Mouse (Mus musculus): Measurements from ENCODE around the gene Exoc7. TPM values are rescaled to one million over a fixed set of nuclear protein-coding genes. Genes with fewer than 3 reads are reported as not detected.
"Not testable (repeated sequence)": the region's sequence is repeated elsewhere in the genome, so short reads cannot be mapped to it uniquely, and the experiment has no call there.

Exoc7 gene
- polyA plus RNA-seq, 1 experiment from 2014 or later: 47.8 TPM

DNA sequence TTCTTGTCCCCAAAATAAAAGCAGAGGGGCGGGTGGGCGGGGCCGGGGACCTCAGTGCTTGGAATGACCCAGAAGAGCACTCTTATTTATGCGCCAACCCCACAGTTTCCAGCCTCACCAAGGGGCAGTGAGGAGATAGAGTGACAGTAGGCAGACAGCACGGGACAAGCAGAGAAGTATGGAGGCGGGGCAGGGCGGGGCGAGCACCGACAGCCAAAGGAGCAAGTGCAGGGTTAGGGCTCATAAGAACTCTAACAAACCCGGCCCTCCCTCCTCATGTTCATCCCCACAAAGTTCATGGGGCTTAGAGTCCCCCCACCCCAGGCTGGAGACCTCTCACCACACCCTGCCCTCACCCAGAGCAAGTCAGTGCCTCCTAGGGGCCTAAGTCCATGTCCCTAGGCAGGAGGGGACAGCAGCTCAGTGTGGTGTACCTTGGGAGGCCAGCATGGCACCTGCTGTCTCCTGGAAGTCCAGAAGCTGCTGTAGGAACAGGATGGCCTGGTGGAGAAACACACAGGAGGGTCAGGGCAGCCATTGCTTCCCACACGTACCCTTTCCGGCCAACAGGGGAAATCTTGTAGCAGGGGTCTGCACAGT lies 13.4 kb downstream of the Exoc7 start:
- H3K4me1 ChIP-seq (replicated peaks): peaks cover 15% of the 10 kb centered on the region
- peak overlapping the region; percentile 13; the same call in 1 of the 2 replicates for H3K9ac ChIP-seq
- no peak for ATAC-seq (ENCODE audit: insufficient number of reproducible peaks, low FRiP score)
- no peaks in the 10 kb centered on the region for H3K27me3 ChIP-seq (replicated peaks)
- H3K4me2 ChIP-seq: no peak overlapping the region
- no peak overlapping the region for H3K4me3 ChIP-seq
- no peaks in the 10 kb centered on the region for H3K9me3 ChIP-seq (replicated peaks)
- no peak overlapping the region for H3K27ac ChIP-seq (ENCODE audit: poor library complexity, severe bottlenecking)
- WGBS: 81% methylated on average over 12 of the region's 12 CpGs
- peaks cover 84% of the 10 kb centered on the region for H3K36me3 ChIP-seq

DNA sequence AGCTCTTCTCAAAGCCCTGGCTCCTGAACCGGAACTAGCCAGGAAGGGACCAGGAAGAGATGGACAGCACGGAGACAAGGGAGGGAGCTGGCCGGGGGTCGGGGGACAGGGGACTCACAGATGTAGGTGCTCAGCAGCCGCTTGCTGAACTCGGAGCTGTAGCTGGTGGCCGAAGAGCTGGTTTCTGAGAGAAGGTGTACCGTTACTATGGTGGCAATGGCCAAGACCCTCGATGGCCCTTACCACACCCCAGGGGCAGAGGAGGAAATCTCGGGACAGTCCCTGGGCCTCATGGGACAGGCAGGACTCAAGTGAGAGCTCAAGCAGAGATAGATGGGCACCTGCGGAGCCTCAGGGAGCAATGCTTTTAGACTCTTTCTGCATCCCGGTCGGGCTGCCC lies 14.6 kb downstream of the Exoc7 start:
- Histone ChIP-seq H3K9me3 (replicated peaks) (no peaks in the 10 kb centered on the region), H3K36me3 (peaks cover 82% of the 10 kb centered on the region), H3K9ac (no peak overlapping the region), H3K4me1 (replicated peaks) (peaks cover 21% of the 10 kb centered on the region), H3K4me2 (no peak overlapping the region), H3K4me3 (no peak overlapping the region), H3K27me3 (replicated peaks) (no peaks in the 10 kb centered on the region), H3K27ac (ENCODE audit: poor library complexity, severe bottlenecking) (no peak overlapping the region)
- ATAC-seq (ENCODE audit: insufficient number of reproducible peaks, low FRiP score): no peak
- 87% methylated on average over 13 of the region's 13 CpGs for WGBS

GRCm38 (mm10) chr11:116290556-116290955 lies 16.5 kb downstream of the Exoc7 start:
- Histone ChIP-seq H3K4me1 (replicated peaks) (peaks cover 17% of the 10 kb centered on the region), H3K4me2 (no peak overlapping the region), H3K9ac (no peak overlapping the region), H3K9me3 (replicated peaks) (no peaks in the 10 kb centered on the region), H3K4me3 (no peak overlapping the region), H3K36me3 (peaks cover 65% of the 10 kb centered on the region), H3K27ac (ENCODE audit: poor library complexity, severe bottlenecking) (no peak overlapping the region), H3K27me3 (replicated peaks) (peaks cover 7% of the 10 kb centered on the region; the same call in 1 of the 2 replicates)
- 57% methylated on average over 8 of the region's 8 CpGs for WGBS
- ATAC-seq (ENCODE audit: insufficient number of reproducible peaks, low FRiP score): no peak

DNA sequence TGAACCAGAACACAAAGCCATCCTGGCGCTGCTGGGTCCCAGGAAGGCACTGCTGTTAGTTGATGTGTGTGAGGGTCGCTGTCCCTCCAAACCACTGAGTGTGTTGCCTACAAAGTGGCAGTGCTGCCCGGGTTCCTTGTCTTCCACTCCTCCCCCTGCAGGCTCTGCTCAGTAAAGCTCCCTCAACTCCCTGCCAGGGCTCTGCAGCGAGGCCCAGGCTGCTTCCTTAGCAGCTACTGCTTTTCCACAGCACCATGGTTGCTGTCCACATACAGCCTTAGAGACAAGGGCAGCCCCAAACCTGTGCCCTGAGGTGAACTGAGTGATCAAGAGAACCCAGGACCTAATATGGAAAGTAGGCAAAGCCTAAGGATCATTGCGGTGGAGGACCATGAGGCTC lies 19.7 kb downstream of the Exoc7 start:
- Histone ChIP-seq H3K36me3 (peaks cover 38% of the 10 kb centered on the region), H3K9ac (no peak overlapping the region), H3K4me2 (no peak overlapping the region), H3K9me3 (replicated peaks) (0 out of 2 replicates have a peak, but pooled peaks cover 5% of the 10 kb centered on the region), H3K27me3 (replicated peaks) (peaks cover 39% of the 10 kb centered on the region), H3K4me3 (no peak overlapping the region), H3K27ac (ENCODE audit: poor library complexity, severe bottlenecking) (no peak overlapping the region), H3K4me1 (replicated peaks) (peaks cover 25% of the 10 kb centered on the region)
- ATAC-seq (ENCODE audit: insufficient number of reproducible peaks, low FRiP score): no peak
- 75% methylated on average over 5 of the region's 5 CpGs for WGBS

DNA sequence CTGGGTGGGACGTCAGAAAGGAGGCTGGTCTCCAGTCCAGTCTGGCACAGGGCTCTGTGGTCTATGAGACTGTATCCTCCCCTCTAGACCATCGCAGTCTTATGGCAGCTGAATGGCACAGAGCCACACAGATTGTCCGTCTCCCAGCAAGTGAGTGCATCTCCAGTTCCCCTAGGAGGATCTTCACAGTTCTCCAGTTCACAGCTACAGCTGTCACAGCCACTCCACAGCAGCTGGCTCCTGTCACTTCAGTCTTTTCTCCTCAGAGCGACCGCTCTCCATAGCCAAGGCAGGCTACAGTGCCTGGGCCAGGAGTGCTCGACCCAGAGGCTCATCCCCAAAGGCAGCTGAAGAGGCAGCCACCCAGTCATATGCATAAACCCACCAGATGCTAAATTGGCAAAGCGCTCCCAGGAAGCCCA lies 21.3 kb downstream of the Exoc7 start:
- no peak for ATAC-seq (ENCODE audit: insufficient number of reproducible peaks, low FRiP score)
- Histone ChIP-seq H3K27me3 (replicated peaks) (peaks cover 54% of the 10 kb centered on the region), H3K4me3 (no peak overlapping the region)

DNA sequence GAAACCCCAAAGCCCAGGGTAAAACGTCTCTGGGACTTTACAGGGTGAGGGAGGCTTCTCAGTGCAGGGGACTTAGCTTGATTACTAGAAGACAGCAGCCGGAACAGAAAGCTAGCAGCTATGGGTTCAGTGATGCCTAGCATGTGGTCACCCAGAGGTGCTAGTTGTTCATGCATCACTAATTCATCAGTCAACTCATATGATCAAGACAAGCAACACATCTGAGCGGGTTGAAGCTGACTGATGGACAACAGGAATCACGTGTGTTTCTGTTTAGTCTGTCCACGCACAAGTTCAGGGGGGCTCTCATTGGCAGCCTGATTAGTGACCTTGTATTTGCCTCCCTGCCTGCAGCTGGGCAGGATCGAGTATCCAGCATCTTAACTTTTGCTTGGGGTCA lies 23.1 kb downstream of the Exoc7 start:
- Histone ChIP-seq H3K27ac (ENCODE audit: poor library complexity, severe bottlenecking) (no peak overlapping the region), H3K4me2 (no peak overlapping the region), H3K4me1 (replicated peaks) (peaks cover 23% of the 10 kb centered on the region), H3K9me3 (replicated peaks) (0 out of 2 replicates have a peak, but pooled peaks cover 5% of the 10 kb centered on the region), H3K27me3 (replicated peaks) (peaks cover 67% of the 10 kb centered on the region), H3K36me3 (peaks cover 14% of the 10 kb centered on the region), H3K4me3 (no peak overlapping the region), H3K9ac (no peak overlapping the region)
- ATAC-seq (ENCODE audit: insufficient number of reproducible peaks, low FRiP score): no peak
- 55% methylated on average over 6 of the region's 6 CpGs for WGBS

More for the DNA sequence above, 21.3 kb downstream of the Exoc7 start:
- Histone ChIP-seq H3K4me2 (no peak overlapping the region), H3K9me3 (replicated peaks) (0 out of 2 replicates have a peak, but pooled peaks cover 5% of the 10 kb centered on the region), H3K4me1 (replicated peaks) (peaks cover 32% of the 10 kb centered on the region), H3K27ac (ENCODE audit: poor library complexity, severe bottlenecking) (no peak overlapping the region), H3K9ac (no peak overlapping the region), H3K36me3 (peaks cover 27% of the 10 kb centered on the region)
- WGBS: 66% methylated on average over 7 of the region's 7 CpGs

DNA sequence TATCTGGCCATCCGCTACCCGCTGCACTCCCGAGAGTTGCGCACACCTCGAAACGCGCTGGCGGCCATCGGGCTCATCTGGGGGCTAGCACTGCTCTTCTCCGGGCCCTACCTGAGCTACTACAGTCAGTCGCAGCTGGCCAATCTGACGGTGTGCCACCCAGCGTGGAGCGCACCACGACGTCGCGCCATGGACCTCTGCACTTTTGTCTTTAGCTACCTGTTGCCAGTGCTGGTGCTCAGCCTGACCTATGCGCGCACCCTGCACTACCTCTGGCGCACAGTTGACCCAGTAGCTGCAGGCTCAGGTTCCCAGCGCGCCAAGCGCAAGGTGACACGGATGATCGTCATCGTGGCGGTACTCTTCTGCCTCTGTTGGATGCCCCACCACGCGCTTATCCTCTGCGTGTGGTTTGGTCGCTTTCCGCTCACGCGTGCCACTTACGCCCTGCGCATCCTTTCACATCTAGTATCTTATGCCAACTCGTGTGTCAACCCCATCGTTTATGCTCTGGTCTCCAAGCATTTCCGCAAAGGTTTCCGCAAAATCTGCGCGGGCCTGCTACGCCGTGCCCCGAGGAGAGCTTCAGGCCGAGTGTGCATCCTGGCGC lies 24.0 kb downstream of the Exoc7 start:
- Histone ChIP-seq H3K4me1 (replicated peaks) (peaks cover 20% of the 10 kb centered on the region), H3K36me3 (peaks cover 5% of the 10 kb centered on the region), H3K9ac (no peak overlapping the region), H3K27me3 (replicated peaks) (peaks cover 67% of the 10 kb centered on the region), H3K4me3 (peak overlapping the region; percentile 3; the same call in 1 of the 2 replicates), H3K9me3 (replicated peaks) (0 out of 2 replicates have a peak, but pooled peaks cover 5% of the 10 kb centered on the region), H3K4me2 (peak overlapping the region; percentile 7; the same call in 1 of the 2 replicates), H3K27ac (ENCODE audit: poor library complexity, severe bottlenecking) (no peak overlapping the region)
- WGBS: 10% methylated on average over 48 of the region's 48 CpGs
- no peak for ATAC-seq (ENCODE audit: insufficient number of reproducible peaks, low FRiP score)

- Histone ChIP-seq H3K9ac (no peak overlapping the region), H3K4me3 (peak overlapping the region; percentile 39), H3K27ac (ENCODE audit: poor library complexity, severe bottlenecking) (no peak overlapping the region), H3K36me3 (no peaks in the 10 kb centered on the region), H3K4me2 (peak overlapping the region; percentile 67), H3K4me1 (replicated peaks) (peaks cover 18% of the 10 kb centered on the region), H3K9me3 (replicated peaks) (0 out of 2 replicates have a peak, but pooled peaks cover 5% of the 10 kb centered on the region), H3K27me3 (replicated peaks) (peaks cover 67% of the 10 kb centered on the region)
- no peak for ATAC-seq (ENCODE audit: insufficient number of reproducible peaks, low FRiP score)
- WGBS: 3% methylated on average over 11 of the region's 11 CpGs
Observed at GRCm38 (mm10) chr11:116282089-116282488, 24.9 kb downstream of the Exoc7 start.

DNA sequence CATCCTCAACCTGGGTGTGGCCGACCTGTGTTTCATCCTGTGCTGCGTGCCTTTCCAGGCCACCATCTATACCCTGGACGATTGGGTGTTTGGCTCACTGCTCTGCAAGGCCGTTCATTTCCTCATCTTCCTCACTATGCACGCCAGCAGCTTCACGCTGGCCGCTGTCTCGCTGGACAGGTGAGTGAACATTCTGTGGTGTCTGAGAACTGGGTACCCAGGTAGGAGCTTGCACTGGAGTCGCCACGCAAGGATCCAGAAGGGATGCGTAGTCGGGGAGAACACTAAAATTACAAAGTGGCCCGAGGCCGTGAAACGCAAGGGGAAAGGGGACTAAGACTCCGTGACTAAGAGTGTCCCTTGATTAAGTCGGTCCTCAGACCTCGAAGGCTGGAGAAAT lies 25.4 kb downstream of the Exoc7 start:
- 3% methylated on average over 18 of the region's 18 CpGs for WGBS
- Histone ChIP-seq H3K27me3 (replicated peaks) (peaks cover 67% of the 10 kb centered on the region), H3K27ac (ENCODE audit: poor library complexity, severe bottlenecking) (no peak overlapping the region), H3K4me3 (peak overlapping the region; percentile 39), H3K36me3 (no peaks in the 10 kb centered on the region), H3K9me3 (replicated peaks) (0 out of 2 replicates have a peak, but pooled peaks cover 5% of the 10 kb centered on the region), H3K4me1 (replicated peaks) (peaks cover 18% of the 10 kb centered on the region), H3K4me2 (peak overlapping the region; percentile 67), H3K9ac (peak overlapping the region; percentile 47)
- no peak for ATAC-seq (ENCODE audit: insufficient number of reproducible peaks, low FRiP score)

DNA sequence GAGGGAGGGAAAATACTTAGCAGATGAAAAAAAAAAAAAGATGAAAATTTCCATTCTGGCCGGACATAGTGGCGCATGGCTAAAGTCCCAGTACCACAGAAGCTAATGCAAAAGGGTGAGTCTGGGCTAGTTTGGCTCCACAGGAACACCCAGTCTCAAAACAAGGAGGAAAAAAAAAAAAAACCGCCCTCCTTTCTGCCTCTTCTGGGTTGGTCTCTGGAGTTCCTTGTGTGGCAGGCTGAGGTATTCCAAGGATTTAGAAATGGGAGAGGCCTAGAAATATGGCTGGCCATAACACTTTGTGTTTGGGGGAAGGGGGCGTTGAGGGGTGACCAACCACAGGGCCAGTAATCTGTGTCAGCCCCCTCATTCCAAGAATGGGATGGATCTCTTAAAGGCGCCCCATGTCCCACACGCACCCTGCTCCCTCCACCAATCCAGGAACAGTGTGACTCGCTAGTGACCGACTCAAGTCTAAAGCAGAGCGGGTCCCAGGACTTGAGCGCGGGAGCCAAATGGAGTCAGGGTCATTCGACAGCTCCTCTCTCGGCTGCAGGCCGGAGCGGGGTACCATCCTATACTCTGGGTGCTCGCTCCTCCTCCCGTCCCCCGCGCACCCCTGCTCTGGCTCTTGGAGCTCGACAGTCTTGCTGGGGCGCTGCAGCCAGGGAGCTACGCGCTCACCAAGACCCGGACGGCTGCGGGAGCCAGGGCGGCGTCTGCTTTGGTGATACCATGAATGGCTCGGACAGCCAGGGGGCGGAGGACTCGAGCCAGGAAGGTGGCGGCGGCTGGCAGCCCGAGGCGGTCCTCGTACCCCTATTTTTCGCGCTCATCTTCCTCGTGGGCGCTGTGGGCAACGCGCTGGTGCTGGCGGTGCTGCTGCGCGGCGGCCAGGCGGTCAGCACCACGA lies 26.0 kb downstream of the Exoc7 start, which contains the start of gene Galr2:
Galr2 (plus strand) TSS at position 189 of the 913 bp plus-strand sequence.
- Histone ChIP-seq H3K36me3 (no peaks in the 10 kb centered on the region), H3K4me3 (peak within 1 kb of the TSS; percentile 39), H3K9me3 (replicated peaks) (0 out of 2 replicates have a peak, but pooled peaks cover 5% of the 10 kb centered on the region), H3K9ac (peak within 1 kb of the TSS; percentile 47), H3K4me1 (replicated peaks) (peaks cover 18% of the 10 kb centered on the region), H3K27ac (ENCODE audit: poor library complexity, severe bottlenecking) (no peak within 1 kb of the TSS), H3K4me2 (peak within 1 kb of the TSS; percentile 67), H3K27me3 (replicated peaks) (peaks cover 65% of the 10 kb centered on the region)
- 5% methylated on average over 48 of the region's 48 CpGs for WGBS
- no peak for ATAC-seq (ENCODE audit: insufficient number of reproducible peaks, low FRiP score)

DNA sequence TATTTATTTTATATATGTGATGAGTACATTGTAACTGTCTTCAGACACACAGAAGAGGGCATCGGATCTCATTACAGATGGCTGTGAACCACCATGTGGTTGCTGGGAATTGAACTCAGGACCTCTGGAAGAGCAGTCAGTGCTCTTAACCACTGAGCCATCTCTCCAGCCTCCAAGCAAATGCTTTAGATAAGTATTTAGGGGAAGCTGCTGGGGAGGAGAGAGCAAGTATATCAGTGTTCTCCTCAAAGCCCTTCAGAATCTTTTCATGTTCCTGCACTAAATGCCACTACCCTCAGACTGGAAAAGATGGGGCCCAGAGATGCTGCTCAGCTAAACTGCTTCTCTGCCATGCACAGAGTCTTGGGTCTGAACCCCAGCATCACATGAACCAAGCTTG lies 29.8 kb downstream of the Exoc7 start:
- 85% methylated on average over 1 of the region's 1 CpGs for WGBS
- H3K4me3 ChIP-seq; H3K27ac ChIP-seq (ENCODE audit: poor library complexity, severe bottlenecking); H3K36me3 ChIP-seq; H3K9me3 ChIP-seq (replicated peaks); ATAC-seq (ENCODE audit: insufficient number of reproducible peaks, low FRiP score); H3K4me2 ChIP-seq; H3K9ac ChIP-seq: not testable (repeated sequence)
- peaks cover 23% of the 10 kb centered on the region for H3K4me1 ChIP-seq (replicated peaks)
- H3K27me3 ChIP-seq (replicated peaks): peaks cover 27% of the 10 kb centered on the region

Data from heart, embryonic 12.5 days (tissue).